Mouse (Mus musculus): ENCODE data around the gene Stard3. TPM values are rescaled to one million over a fixed set of nuclear protein-coding genes. Genes with fewer than 3 reads are reported as not detected.

The Stard3 gene
- polyA plus RNA-seq, 1 experiment from 2014 or later: 39.6 TPM

GRCm38 (mm10) chr11:98320806-98321676 lies 37.1 kb upstream of the Stard3 start:
- no peak overlapping the region for H3K4me3 ChIP-seq (ENCODE audit: low read depth, low read length)
- no peak overlapping the region for H3K9ac ChIP-seq (ENCODE audit: low read depth, low read length)
- peaks cover 100% of the 10 kb centered on the region for H3K27me3 ChIP-seq (ENCODE audit: control insufficient read depth, insufficient read depth, low read length)
- no peak overlapping the region for H3K4me2 ChIP-seq
- no peaks in the 10 kb centered on the region for H3K36me3 ChIP-seq (ENCODE audit: control insufficient read depth, insufficient read depth, low read length)
- ATAC-seq (replicated peaks; ENCODE audit: insufficient number of reproducible peaks, low FRiP score, low TSS enrichment): no peak
- no peaks in the 10 kb centered on the region for H3K9me3 ChIP-seq (replicated peaks; ENCODE audit: control insufficient read depth, low read length)
- WGBS (ENCODE audit: insufficient replicate concordance): 2% methylated on average over 30 of the region's 30 CpGs
- no peak overlapping the region for H3K27ac ChIP-seq (ENCODE audit: low read depth, low read length)
- H3K4me1 ChIP-seq (ENCODE audit: control insufficient read depth, insufficient read depth, low read length): no peaks in the 10 kb centered on the region

- 9% methylated on average over 5 of the region's 5 CpGs for WGBS (ENCODE audit: insufficient replicate concordance)
- Histone ChIP-seq H3K4me3 (ENCODE audit: low read depth, low read length) (no peak overlapping the region), H3K4me2 (no peak overlapping the region), H3K27ac (ENCODE audit: low read depth, low read length) (no peak overlapping the region), H3K36me3 (ENCODE audit: control insufficient read depth, insufficient read depth, low read length) (no peaks in the 10 kb centered on the region), H3K9me3 (replicated peaks; ENCODE audit: control insufficient read depth, low read length) (no peaks in the 10 kb centered on the region), H3K27me3 (ENCODE audit: control insufficient read depth, insufficient read depth, low read length) (peaks cover 98% of the 10 kb centered on the region), H3K9ac (ENCODE audit: low read depth, low read length) (no peak overlapping the region), H3K4me1 (ENCODE audit: control insufficient read depth, insufficient read depth, low read length) (peaks cover under 1% of the 10 kb centered on the region; the same call in 1 of the 2 replicates)
- ATAC-seq (replicated peaks; ENCODE audit: insufficient number of reproducible peaks, low FRiP score, low TSS enrichment): no peak
Observed at GRCm38 (mm10) chr11:98321677-98322003, 36.5 kb upstream of the Stard3 start.

DNA sequence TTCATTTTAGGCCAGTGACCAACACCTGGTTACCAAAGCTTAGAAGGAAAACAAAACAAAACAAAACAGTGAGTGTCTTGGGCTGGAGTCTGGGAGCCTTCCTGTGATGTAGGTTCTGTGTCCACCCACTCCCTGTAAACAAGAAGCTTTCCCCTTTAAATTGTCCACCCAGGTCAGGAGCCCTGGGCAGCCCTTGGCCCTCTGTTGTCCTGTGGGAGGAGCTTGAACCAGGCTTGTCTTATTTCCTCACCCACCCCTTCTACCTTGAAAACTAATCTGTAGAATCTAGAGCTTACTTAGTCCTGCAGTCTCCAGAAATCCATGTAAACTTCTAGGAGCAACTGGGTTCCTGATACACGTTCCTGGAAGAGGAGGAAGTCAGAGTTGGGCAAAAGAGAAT lies 36.0 kb upstream of the Stard3 start:
- WGBS (ENCODE audit: insufficient replicate concordance): 4% methylated on average over 1 of the region's 1 CpGs
- Histone ChIP-seq H3K9ac (ENCODE audit: low read depth, low read length) (no peak overlapping the region), H3K27me3 (ENCODE audit: control insufficient read depth, insufficient read depth, low read length) (peaks cover 98% of the 10 kb centered on the region)

DNA sequence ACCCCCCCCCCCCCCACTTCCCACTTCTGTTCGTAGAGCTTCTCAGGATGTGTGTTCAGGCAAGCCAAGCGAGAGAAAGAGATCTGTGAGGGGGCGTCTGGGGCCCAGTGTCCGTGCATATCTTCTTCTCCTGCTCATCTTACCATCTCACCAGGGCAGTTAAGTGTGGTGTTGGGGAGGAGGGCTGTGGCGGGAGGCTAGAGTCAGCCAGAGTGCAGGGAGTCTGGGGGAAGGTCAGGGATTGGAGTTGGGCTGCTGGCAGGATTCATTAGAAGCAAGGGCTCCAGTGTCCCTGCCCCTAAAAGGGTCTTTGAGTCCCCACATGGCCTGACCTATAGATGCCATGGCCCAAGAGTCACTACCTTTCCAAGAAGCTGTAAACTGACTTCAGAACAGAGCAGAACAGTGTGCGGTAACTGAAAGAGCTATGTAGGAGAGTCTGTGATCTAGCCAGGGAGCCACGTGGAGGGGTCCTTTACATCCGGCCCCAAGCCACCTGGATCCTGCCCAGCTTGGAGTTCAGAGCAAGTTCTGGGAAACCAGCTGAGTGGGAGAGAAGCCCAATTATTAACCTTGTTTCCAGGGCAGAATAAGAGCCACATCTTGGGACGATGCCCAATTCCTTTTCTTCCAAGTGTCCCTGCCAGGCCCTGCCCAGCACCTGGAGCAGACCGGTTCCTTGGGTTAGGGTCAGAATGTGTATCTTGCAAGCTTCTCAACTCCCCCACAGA lies 34.9 kb upstream of the Stard3 start:
- Histone ChIP-seq H3K36me3 (ENCODE audit: control insufficient read depth, insufficient read depth, low read length) (no peaks in the 10 kb centered on the region), H3K4me1 (ENCODE audit: control insufficient read depth, insufficient read depth, low read length) (peaks cover 17% of the 10 kb centered on the region), H3K9ac (ENCODE audit: low read depth, low read length) (no peak overlapping the region), H3K27me3 (ENCODE audit: control insufficient read depth, insufficient read depth, low read length) (peaks cover 98% of the 10 kb centered on the region), H3K9me3 (replicated peaks; ENCODE audit: control insufficient read depth, low read length) (no peaks in the 10 kb centered on the region), H3K4me2 (no peak overlapping the region), H3K27ac (ENCODE audit: low read depth, low read length) (no peak overlapping the region), H3K4me3 (ENCODE audit: low read depth, low read length) (no peak overlapping the region)
- 3% methylated on average over 10 of the region's 10 CpGs for WGBS (ENCODE audit: insufficient replicate concordance)
- ATAC-seq (replicated peaks; ENCODE audit: insufficient number of reproducible peaks, low FRiP score, low TSS enrichment): no peak

More for the DNA sequence above, 36.0 kb upstream of the Stard3 start:
- Histone ChIP-seq H3K4me1 (ENCODE audit: control insufficient read depth, insufficient read depth, low read length) (peaks cover 5% of the 10 kb centered on the region), H3K36me3 (ENCODE audit: control insufficient read depth, insufficient read depth, low read length) (no peaks in the 10 kb centered on the region), H3K4me2 (no peak overlapping the region), H3K9me3 (replicated peaks; ENCODE audit: control insufficient read depth, low read length) (no peaks in the 10 kb centered on the region), H3K27ac (ENCODE audit: low read depth, low read length) (no peak overlapping the region), H3K4me3 (ENCODE audit: low read depth, low read length) (no peak overlapping the region)
- no peak for ATAC-seq (replicated peaks; ENCODE audit: insufficient number of reproducible peaks, low FRiP score, low TSS enrichment)

DNA sequence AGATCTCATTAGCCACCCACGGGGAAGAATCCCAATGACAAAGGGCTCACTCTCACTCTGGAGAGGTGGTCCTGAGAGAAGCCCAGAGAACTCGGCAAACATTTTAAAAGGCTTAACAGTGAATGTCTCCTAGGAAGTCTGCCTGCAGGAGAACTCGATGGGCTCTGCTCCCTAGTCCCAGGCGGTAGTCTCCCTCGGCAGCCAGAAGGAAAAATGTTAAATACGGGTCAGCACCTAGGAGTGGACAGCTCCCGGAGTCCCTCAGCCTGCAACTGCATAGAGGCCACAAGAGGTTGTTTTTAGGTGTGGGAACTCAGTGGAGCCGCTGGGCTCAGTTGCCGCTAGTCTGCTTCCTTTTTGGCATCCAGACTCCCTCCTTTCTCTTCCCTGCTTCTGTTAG lies 34.2 kb upstream of the Stard3 start:
- no peak overlapping the region for H3K4me2 ChIP-seq
- H3K27me3 ChIP-seq (ENCODE audit: control insufficient read depth, insufficient read depth, low read length): peaks cover 98% of the 10 kb centered on the region
- no peak overlapping the region for H3K4me3 ChIP-seq (ENCODE audit: low read depth, low read length)
- H3K36me3 ChIP-seq (ENCODE audit: control insufficient read depth, insufficient read depth, low read length): no peaks in the 10 kb centered on the region
- no peak for ATAC-seq (replicated peaks; ENCODE audit: insufficient number of reproducible peaks, low FRiP score, low TSS enrichment)
- peaks cover 19% of the 10 kb centered on the region for H3K4me1 ChIP-seq (ENCODE audit: control insufficient read depth, insufficient read depth, low read length)
- 3% methylated on average over 9 of the region's 9 CpGs for WGBS (ENCODE audit: insufficient replicate concordance)
- H3K9ac ChIP-seq (ENCODE audit: low read depth, low read length): no peak overlapping the region
- H3K27ac ChIP-seq (ENCODE audit: low read depth, low read length): no peak overlapping the region
- H3K9me3 ChIP-seq (replicated peaks; ENCODE audit: control insufficient read depth, low read length): no peaks in the 10 kb centered on the region

DNA sequence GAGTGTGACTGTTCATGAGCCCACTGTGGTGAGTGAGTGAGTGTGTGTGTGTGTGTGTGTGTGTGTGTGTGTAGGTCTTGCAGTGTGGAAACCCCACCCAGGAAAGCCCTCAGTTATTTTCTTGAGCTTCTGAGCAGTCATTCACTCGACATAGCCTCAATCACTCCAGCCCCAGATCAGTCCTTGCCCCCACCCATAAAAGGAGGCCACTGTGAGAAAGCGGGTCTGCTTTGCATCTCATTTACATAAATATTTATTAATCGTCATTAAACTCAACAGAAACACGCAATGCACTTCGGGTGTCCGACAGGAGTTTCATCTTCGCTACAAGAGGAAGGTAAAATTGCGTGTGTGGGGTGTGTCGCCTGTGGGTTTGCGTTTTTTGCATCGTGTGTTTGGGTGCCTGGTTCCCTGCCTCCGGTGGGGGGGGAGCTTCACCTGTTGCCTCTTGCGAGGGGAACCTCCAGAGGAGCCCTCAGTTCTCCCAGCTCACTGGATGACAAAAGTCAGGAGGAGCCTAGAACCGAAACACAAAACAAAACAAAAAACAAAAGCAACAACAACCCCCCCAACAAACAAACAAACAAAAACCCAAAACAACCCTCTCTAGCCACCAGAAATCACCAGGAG lies 32.9 kb upstream of the Stard3 start:
- no peaks in the 10 kb centered on the region for H3K9me3 ChIP-seq (replicated peaks; ENCODE audit: control insufficient read depth, low read length)
- H3K4me3 ChIP-seq (ENCODE audit: low read depth, low read length): no peak overlapping the region
- no peak overlapping the region for H3K4me2 ChIP-seq
- no peak overlapping the region for H3K9ac ChIP-seq (ENCODE audit: low read depth, low read length)
- H3K4me1 ChIP-seq (ENCODE audit: control insufficient read depth, insufficient read depth, low read length): peaks cover 19% of the 10 kb centered on the region
- no peak overlapping the region for H3K27ac ChIP-seq (ENCODE audit: low read depth, low read length)
- H3K27me3 ChIP-seq (ENCODE audit: control insufficient read depth, insufficient read depth, low read length): peaks cover 98% of the 10 kb centered on the region
- WGBS (ENCODE audit: insufficient replicate concordance): 8% methylated on average over 14 of the region's 14 CpGs
- ATAC-seq (replicated peaks; ENCODE audit: insufficient number of reproducible peaks, low FRiP score, low TSS enrichment): no peak
- no peaks in the 10 kb centered on the region for H3K36me3 ChIP-seq (ENCODE audit: control insufficient read depth, insufficient read depth, low read length)

- Histone ChIP-seq H3K4me3 (ENCODE audit: low read depth, low read length) (no peak overlapping the region), H3K27me3 (ENCODE audit: control insufficient read depth, insufficient read depth, low read length) (peaks cover 98% of the 10 kb centered on the region), H3K36me3 (ENCODE audit: control insufficient read depth, insufficient read depth, low read length) (no peaks in the 10 kb centered on the region), H3K9ac (ENCODE audit: low read depth, low read length) (no peak overlapping the region), H3K4me2 (no peak overlapping the region), H3K27ac (ENCODE audit: low read depth, low read length) (no peak overlapping the region), H3K9me3 (replicated peaks; ENCODE audit: control insufficient read depth, low read length) (no peaks in the 10 kb centered on the region), H3K4me1 (ENCODE audit: control insufficient read depth, insufficient read depth, low read length) (peaks cover 19% of the 10 kb centered on the region)
- WGBS (ENCODE audit: insufficient replicate concordance): 5% methylated on average over 22 of the region's 22 CpGs
- ATAC-seq (replicated peaks; ENCODE audit: insufficient number of reproducible peaks, low FRiP score, low TSS enrichment): no peak
Observed at GRCm38 (mm10) chr11:98325821-98326218, 32.3 kb upstream of the Stard3 start.

DNA sequence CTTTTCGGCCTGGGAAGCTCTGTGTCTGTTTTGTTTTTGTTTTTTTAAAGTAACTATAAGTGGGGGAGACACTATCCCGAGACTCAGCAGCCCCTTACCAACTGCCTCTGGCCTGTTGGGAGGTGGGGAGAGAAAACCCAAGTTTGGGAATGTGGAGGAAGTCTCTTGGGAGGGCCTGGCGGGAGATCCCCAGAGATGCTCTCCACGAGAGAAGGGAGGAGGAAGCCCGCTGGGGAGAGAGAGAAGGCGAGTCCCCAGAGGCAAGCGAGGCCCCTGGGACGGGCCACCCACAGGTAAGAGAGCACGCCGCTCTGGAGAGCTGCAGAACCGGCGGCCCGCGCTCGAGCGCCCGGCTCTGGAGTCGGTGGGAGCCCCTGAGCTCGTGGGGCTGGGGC lies 31.4 kb upstream of the Stard3 start:
- no peak for ATAC-seq (replicated peaks; ENCODE audit: insufficient number of reproducible peaks, low FRiP score, low TSS enrichment)
- peaks cover 19% of the 10 kb centered on the region for H3K4me1 ChIP-seq (ENCODE audit: control insufficient read depth, insufficient read depth, low read length)
- no peak overlapping the region for H3K9ac ChIP-seq (ENCODE audit: low read depth, low read length)
- no peak overlapping the region for H3K27ac ChIP-seq (ENCODE audit: low read depth, low read length)
- 1% methylated on average over 19 of the region's 19 CpGs for whole genome bisulfite sequencing (ENCODE audit: insufficient replicate concordance)
- H3K4me2 ChIP-seq: peak overlapping the region; percentile 55
- H3K4me3 ChIP-seq (ENCODE audit: low read depth, low read length): peak overlapping the region; percentile 29
- H3K9me3 ChIP-seq (replicated peaks; ENCODE audit: control insufficient read depth, low read length): no peaks in the 10 kb centered on the region
- peaks cover 98% of the 10 kb centered on the region for H3K27me3 ChIP-seq (ENCODE audit: control insufficient read depth, insufficient read depth, low read length)
- H3K36me3 ChIP-seq (ENCODE audit: control insufficient read depth, insufficient read depth, low read length): no peaks in the 10 kb centered on the region

All from heart, embryonic 11.5 days (tissue).